Mouse (Mus musculus): ENCODE data around the gene Fads3. TPM values are rescaled to one million over a fixed set of nuclear protein-coding genes. Genes with fewer than 3 reads are reported as not detected.
A peak's percentile ranks its signal among the peaks of the same experiment; 100 is the strongest.

Fads3 gene
- polyA plus RNA-seq, 2 experiments, result 10.6 to 40.8 TPM

GRCm38 (mm10) chr19:10015442-10015841 lies 25.9 kb upstream of the Fads3 start:
- no peak overlapping the region for H3K27ac ChIP-seq (replicated peaks; ENCODE audit: low read depth, low read length)
- H3K4me3 ChIP-seq (replicated peaks; ENCODE audit: low read length), result no peak overlapping the region
- H3K4me1 ChIP-seq (ENCODE audit: control insufficient read depth, insufficient read depth, low read length), result peaks cover 46% of the 10 kb centered on the region
- no peak for DNase-seq (ENCODE audit: low spot score)
- H3K36me3 ChIP-seq (ENCODE audit: control insufficient read depth, insufficient read depth, low read length), result no peaks in the 10 kb centered on the region
- no peak overlapping the region for H3K4me2 ChIP-seq (replicated peaks; ENCODE audit: low read depth, low read length, severe bottlenecking)
- ATAC-seq (ENCODE audit: low FRiP score, low read depth), result no peak
- no peaks in the 10 kb centered on the region for H3K9me3 ChIP-seq (ENCODE audit: control insufficient read depth, low read length)
- TF ChIP-seq POLR2A (IDR thresholded peaks at IDR 0.05; ENCODE audit: borderline replicate concordance, extremely low read depth, insufficient read depth, insufficient read length), result no peak
- H3K9ac ChIP-seq (ENCODE audit: low read depth, low read length, severe bottlenecking), result 0 out of 2 replicates have a peak overlapping the region, but pooled peaks have one; percentile 2
- H3K27me3 ChIP-seq (ENCODE audit: control insufficient read depth, insufficient read depth, low read length), result no peaks in the 10 kb centered on the region
- WGBS, result 88% methylated on average over 4 of the region's 4 CpGs

GRCm38 (mm10) chr19:10016151-10016550 lies 25.2 kb upstream of the Fads3 start:
- TF ChIP-seq POLR2A (IDR thresholded peaks at IDR 0.05; ENCODE audit: borderline replicate concordance, extremely low read depth, insufficient read depth, insufficient read length), result no peak
- no peak overlapping the region for H3K9ac ChIP-seq (ENCODE audit: low read depth, low read length, severe bottlenecking)
- H3K4me2 ChIP-seq (replicated peaks; ENCODE audit: low read depth, low read length, severe bottlenecking), result no peak overlapping the region
- H3K4me1 ChIP-seq (ENCODE audit: control insufficient read depth, insufficient read depth, low read length), result peaks cover 46% of the 10 kb centered on the region
- H3K27me3 ChIP-seq (ENCODE audit: control insufficient read depth, insufficient read depth, low read length), result no peaks in the 10 kb centered on the region
- no peaks in the 10 kb centered on the region for H3K36me3 ChIP-seq (ENCODE audit: control insufficient read depth, insufficient read depth, low read length)
- H3K27ac ChIP-seq (replicated peaks; ENCODE audit: low read depth, low read length), result no peak overlapping the region
- no peak for ATAC-seq (ENCODE audit: low FRiP score, low read depth)
- H3K9me3 ChIP-seq (ENCODE audit: control insufficient read depth, low read length), result no peaks in the 10 kb centered on the region
- DNase-seq (ENCODE audit: low spot score), result no peak
- WGBS, result 84% methylated on average over 4 of the region's 4 CpGs
- no peak overlapping the region for H3K4me3 ChIP-seq (replicated peaks; ENCODE audit: low read length)

- H3K4me2 ChIP-seq (replicated peaks; ENCODE audit: low read depth, low read length, severe bottlenecking), result peak overlapping the region; percentile 95
- ATAC-seq (ENCODE audit: low FRiP score, low read depth) (peak; percentile 92), DNase-seq (ENCODE audit: low spot score) (peak; percentile 77)
- peak overlapping the region; percentile 63 for H3K4me3 ChIP-seq (replicated peaks; ENCODE audit: low read length)
- WGBS, result 6% methylated on average over 40 of the region's 44 CpGs
- TF ChIP-seq POLR2A (IDR thresholded peaks at IDR 0.05; ENCODE audit: borderline replicate concordance, extremely low read depth, insufficient read depth, insufficient read length), result 0 out of 2 replicates have a peak, but pooled peaks have one; percentile 16
- H3K4me1 ChIP-seq (ENCODE audit: control insufficient read depth, insufficient read depth, low read length), result peaks cover 42% of the 10 kb centered on the region
- peak overlapping the region; percentile 59 for H3K27ac ChIP-seq (replicated peaks; ENCODE audit: low read depth, low read length)
- H3K9me3 ChIP-seq (ENCODE audit: control insufficient read depth, low read length), result no peaks in the 10 kb centered on the region
- peak overlapping the region; percentile 65 for H3K9ac ChIP-seq (ENCODE audit: low read depth, low read length, severe bottlenecking)
- H3K27me3 ChIP-seq (ENCODE audit: control insufficient read depth, insufficient read depth, low read length), result no peaks in the 10 kb centered on the region
- no peaks in the 10 kb centered on the region for H3K36me3 ChIP-seq (ENCODE audit: control insufficient read depth, insufficient read depth, low read length)
Observed at GRCm38 (mm10) chr19:10017637-10018526, 23.5 kb upstream of the Fads3 start.

- Histone ChIP-seq H3K27me3 (ENCODE audit: control insufficient read depth, insufficient read depth, low read length) (no peaks in the 10 kb centered on the region), H3K4me2 (replicated peaks; ENCODE audit: low read depth, low read length, severe bottlenecking) (peak overlapping the region; percentile 95), H3K4me1 (ENCODE audit: control insufficient read depth, insufficient read depth, low read length) (peaks cover 38% of the 10 kb centered on the region), H3K9ac (ENCODE audit: low read depth, low read length, severe bottlenecking) (peak overlapping the region; percentile 65), H3K27ac (replicated peaks; ENCODE audit: low read depth, low read length) (peak overlapping the region; percentile 41), H3K9me3 (ENCODE audit: control insufficient read depth, low read length) (no peaks in the 10 kb centered on the region), H3K4me3 (replicated peaks; ENCODE audit: low read length) (peak overlapping the region; percentile 63), H3K36me3 (ENCODE audit: control insufficient read depth, insufficient read depth, low read length) (no peaks in the 10 kb centered on the region)
- ATAC-seq (ENCODE audit: low FRiP score, low read depth), result no peak; the same call in 1 of the 2 replicates
- 3% methylated on average over 3 of the region's 3 CpGs for WGBS
- DNase-seq (ENCODE audit: low spot score), result no peak
- TF ChIP-seq POLR2A (IDR thresholded peaks at IDR 0.05; ENCODE audit: borderline replicate concordance, extremely low read depth, insufficient read depth, insufficient read length), result no peak
Observed at GRCm38 (mm10) chr19:10018527-10018818, 22.9 kb upstream of the Fads3 start.

- Histone ChIP-seq H3K36me3 (ENCODE audit: control insufficient read depth, insufficient read depth, low read length) (no peaks in the 10 kb centered on the region), H3K9ac (ENCODE audit: low read depth, low read length, severe bottlenecking) (peak overlapping the region; percentile 65), H3K4me2 (replicated peaks; ENCODE audit: low read depth, low read length, severe bottlenecking) (peak overlapping the region; percentile 95), H3K27ac (replicated peaks; ENCODE audit: low read depth, low read length) (no peak overlapping the region), H3K9me3 (ENCODE audit: control insufficient read depth, low read length) (no peaks in the 10 kb centered on the region), H3K4me3 (replicated peaks; ENCODE audit: low read length) (peak overlapping the region; percentile 63), H3K27me3 (ENCODE audit: control insufficient read depth, insufficient read depth, low read length) (no peaks in the 10 kb centered on the region), H3K4me1 (ENCODE audit: control insufficient read depth, insufficient read depth, low read length) (peaks cover 30% of the 10 kb centered on the region)
- no peak for ATAC-seq (ENCODE audit: low FRiP score, low read depth)
- WGBS, result 60% methylated on average over 4 of the region's 4 CpGs
- no peak for DNase-seq (ENCODE audit: low spot score)
- TF ChIP-seq POLR2A (IDR thresholded peaks at IDR 0.05; ENCODE audit: borderline replicate concordance, extremely low read depth, insufficient read depth, insufficient read length), result no peak
Observed at GRCm38 (mm10) chr19:10019214-10019760, 22.1 kb upstream of the Fads3 start.
